Mouse (Mus musculus): ENCODE results near the gene Bola2. TPM values are rescaled to one million over a fixed set of nuclear protein-coding genes. Genes with fewer than 3 reads are reported as not detected.

Bola2 gene
- polyA plus RNA-seq, 1 experiment from 2014 or later: 121 TPM

DNA sequence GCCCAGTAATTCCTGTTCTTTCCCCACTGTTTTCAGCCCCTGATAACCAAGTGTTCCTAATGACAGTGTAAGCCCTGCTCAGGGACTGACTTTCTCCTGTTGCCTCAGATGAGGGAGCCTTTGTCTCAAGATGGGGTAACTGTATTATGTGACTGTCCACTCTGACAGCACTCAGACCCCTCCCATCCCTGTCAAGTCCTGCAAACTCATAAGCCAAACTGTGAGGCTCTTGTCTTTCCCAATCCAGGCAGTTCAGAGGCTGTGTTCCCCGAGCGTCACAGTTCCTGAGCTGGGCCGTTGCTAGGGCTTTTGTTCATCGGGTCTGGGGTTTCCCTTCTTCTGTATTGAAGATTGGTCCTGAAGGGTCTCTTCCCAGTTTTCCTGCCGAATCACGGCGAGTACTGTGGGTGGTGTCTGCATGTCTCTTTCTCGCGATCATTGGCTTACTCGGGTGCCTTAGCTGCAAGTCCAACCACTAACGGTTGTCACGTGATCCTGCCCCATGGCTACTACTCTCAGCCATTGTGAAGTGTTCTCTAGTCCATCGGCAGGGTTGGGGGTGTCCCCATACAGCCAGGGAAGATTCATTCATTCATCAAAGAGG, 45.0 kb downstream of the Bola2 start:
- Histone ChIP-seq H3K27me3 (no peaks in the 10 kb centered on the region), H3K36me3 (no peaks in the 10 kb centered on the region), H3K4me1 (0 out of 2 replicates have a peak, but pooled peaks cover 3% of the 10 kb centered on the region), H3K4me3 (replicated peaks) (no peak overlapping the region), H3K9me3 (replicated peaks) (no peaks in the 10 kb centered on the region), H3K27ac (replicated peaks) (no peak overlapping the region), H3K9ac (no peak overlapping the region), H3K4me2 (replicated peaks) (no peak overlapping the region)
- ATAC-seq (ENCODE audit: insufficient number of reproducible peaks, low FRiP score, low TSS enrichment, low read depth): no peak
- WGBS: 79% methylated on average over 13 of the region's 13 CpGs

DNA sequence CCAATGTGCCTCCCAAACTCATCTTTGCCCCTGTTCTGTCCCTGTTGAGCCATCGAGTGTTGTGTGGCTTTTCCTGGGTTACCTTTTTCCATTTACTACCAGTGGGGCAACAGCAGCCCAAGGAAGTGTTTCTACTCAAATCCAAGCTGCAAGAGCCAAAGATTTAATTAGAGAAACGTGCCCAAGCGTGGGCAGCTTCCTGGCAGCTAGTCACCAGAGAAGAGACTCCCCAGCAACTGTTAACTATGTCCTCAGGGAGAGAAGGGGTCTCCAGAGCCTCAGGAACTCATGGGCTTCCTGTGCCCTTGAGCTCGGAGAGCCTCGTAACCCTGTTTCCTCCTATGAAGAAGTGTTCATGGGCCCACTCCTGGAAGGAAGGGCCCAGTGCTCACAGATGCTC, 45.8 kb downstream of the Bola2 start:
- no peak for ATAC-seq (ENCODE audit: insufficient number of reproducible peaks, low FRiP score, low TSS enrichment, low read depth)
- Histone ChIP-seq H3K4me2 (replicated peaks) (no peak overlapping the region), H3K4me3 (replicated peaks) (no peak overlapping the region), H3K27ac (replicated peaks) (no peak overlapping the region), H3K36me3 (no peaks in the 10 kb centered on the region), H3K9ac (no peak overlapping the region), H3K9me3 (replicated peaks) (no peaks in the 10 kb centered on the region), H3K27me3 (no peaks in the 10 kb centered on the region), H3K4me1 (0 out of 2 replicates have a peak, but pooled peaks cover 3% of the 10 kb centered on the region)
- 53% methylated on average over 5 of the region's 5 CpGs for WGBS

DNA sequence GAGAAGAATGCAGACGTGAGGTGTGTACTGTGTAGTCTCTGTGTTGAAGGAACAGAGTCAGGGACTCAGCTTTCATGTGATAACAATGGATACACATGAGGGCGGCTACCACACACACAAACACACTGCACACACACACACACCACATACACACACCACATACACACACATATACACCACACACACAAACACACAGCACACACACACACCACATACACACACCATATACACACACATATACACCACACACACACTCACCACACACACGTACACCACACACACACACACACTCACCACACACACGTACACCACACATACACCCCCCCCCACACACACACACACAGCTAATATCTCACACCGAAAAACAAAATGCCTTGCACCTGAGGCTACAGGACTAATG, 46.3 kb downstream of the Bola2 start:
- H3K36me3 ChIP-seq: no peaks in the 10 kb centered on the region
- no peak for ATAC-seq (ENCODE audit: insufficient number of reproducible peaks, low FRiP score, low TSS enrichment, low read depth)
- WGBS: 83% methylated on average over 5 of the region's 5 CpGs
- no peak overlapping the region for H3K4me3 ChIP-seq (replicated peaks)
- H3K4me1 ChIP-seq: peaks cover 3% of the 10 kb centered on the region; the same call in 1 of the 2 replicates
- no peak overlapping the region for H3K9ac ChIP-seq
- no peak overlapping the region for H3K4me2 ChIP-seq (replicated peaks)
- H3K9me3 ChIP-seq (replicated peaks): no peaks in the 10 kb centered on the region
- H3K27ac ChIP-seq (replicated peaks): no peak overlapping the region
- H3K27me3 ChIP-seq: no peaks in the 10 kb centered on the region

DNA sequence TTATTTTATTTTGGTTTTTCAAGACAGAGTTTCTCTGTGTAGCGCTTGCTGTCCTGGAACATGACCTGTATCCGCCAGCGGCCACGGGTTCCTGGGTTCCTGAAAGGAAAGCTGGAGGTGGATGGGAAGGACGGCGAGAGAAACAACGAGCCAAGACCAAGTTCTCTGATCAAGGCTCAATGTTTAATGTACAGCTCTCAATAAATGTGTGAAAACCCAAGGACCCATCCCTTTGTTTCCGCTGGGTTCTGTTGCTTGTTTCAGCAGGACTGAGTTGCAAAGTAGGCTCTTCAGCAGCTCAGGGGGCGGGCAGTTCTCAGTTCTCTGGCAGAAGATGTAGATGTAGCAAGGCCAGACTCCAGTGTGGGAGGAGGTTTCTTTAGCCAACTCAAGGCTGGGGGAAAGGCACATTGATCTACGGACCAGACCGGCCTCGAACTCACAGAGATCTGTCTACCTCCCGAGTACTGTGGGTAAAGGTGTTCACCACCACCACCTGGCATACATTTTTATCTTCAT, 46.8 kb downstream of the Bola2 start:
- Histone ChIP-seq H3K4me3 (replicated peaks) (no peak overlapping the region), H3K27ac (replicated peaks) (no peak overlapping the region), H3K4me2 (replicated peaks) (no peak overlapping the region), H3K36me3 (no peaks in the 10 kb centered on the region), H3K9me3 (replicated peaks) (no peaks in the 10 kb centered on the region), H3K9ac (no peak overlapping the region), H3K27me3 (no peaks in the 10 kb centered on the region), H3K4me1 (peaks cover 3% of the 10 kb centered on the region; the same call in 1 of the 2 replicates)
- WGBS: 89% methylated on average over 13 of the region's 13 CpGs
- no peak for ATAC-seq (ENCODE audit: insufficient number of reproducible peaks, low FRiP score, low TSS enrichment, low read depth)

DNA sequence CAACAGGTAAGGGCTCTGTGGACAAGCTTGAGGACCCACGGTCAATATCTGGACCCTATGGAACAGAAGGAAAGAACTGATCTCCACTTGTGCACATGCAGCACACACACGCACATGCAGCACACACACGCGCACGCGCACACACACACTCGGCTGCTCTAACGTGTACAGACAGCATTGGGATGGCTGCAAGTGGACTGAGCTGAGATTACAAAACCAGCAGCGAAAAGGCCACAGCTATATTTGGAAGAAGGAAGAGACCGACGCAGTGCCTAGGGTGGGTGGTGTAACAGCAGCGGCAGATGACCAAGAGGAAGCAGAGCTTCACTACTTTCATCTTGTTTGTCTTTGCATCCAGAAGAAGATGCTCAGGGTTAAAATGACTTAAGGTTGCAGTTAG, 50.9 kb downstream of the Bola2 start:
- no peaks in the 10 kb centered on the region for H3K27me3 ChIP-seq
- H3K9me3 ChIP-seq (replicated peaks): no peaks in the 10 kb centered on the region
- H3K4me2 ChIP-seq (replicated peaks): no peak overlapping the region
- 87% methylated on average over 12 of the region's 12 CpGs for WGBS
- no peak overlapping the region for H3K9ac ChIP-seq
- H3K4me3 ChIP-seq (replicated peaks): no peak overlapping the region
- H3K27ac ChIP-seq (replicated peaks): no peak overlapping the region
- ATAC-seq (ENCODE audit: insufficient number of reproducible peaks, low FRiP score, low TSS enrichment, low read depth): no peak
- peaks cover 8% of the 10 kb centered on the region for H3K4me1 ChIP-seq
- H3K36me3 ChIP-seq: no peaks in the 10 kb centered on the region

DNA sequence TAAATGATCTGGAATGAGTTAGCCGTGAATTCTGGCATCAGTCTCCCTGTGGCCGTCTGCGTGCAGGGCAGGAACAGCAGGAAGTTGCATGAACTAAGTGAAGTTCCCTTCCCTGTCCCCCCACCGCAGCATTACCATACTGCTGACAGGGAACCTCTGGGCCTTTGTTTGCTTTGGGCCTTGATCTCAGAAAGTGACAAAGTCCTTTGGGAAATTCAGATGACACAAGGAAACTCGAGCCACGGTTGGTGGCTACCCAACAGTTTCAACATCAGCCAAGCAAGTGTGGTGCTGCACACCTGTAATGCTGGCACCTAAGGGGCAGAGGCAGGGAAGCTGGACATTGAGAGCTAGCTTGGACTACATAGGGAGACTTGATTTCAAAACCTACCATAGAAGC, 51.6 kb downstream of the Bola2 start:
- Histone ChIP-seq H3K4me3 (replicated peaks) (no peak overlapping the region), H3K4me1 (peaks cover 6% of the 10 kb centered on the region), H3K9ac (no peak overlapping the region), H3K4me2 (replicated peaks) (no peak overlapping the region), H3K27me3 (no peaks in the 10 kb centered on the region), H3K9me3 (replicated peaks) (no peaks in the 10 kb centered on the region), H3K27ac (replicated peaks) (no peak overlapping the region), H3K36me3 (no peaks in the 10 kb centered on the region)
- WGBS: 26% methylated on average over 6 of the region's 6 CpGs
- no peak for ATAC-seq (ENCODE audit: insufficient number of reproducible peaks, low FRiP score, low TSS enrichment, low read depth)

DNA sequence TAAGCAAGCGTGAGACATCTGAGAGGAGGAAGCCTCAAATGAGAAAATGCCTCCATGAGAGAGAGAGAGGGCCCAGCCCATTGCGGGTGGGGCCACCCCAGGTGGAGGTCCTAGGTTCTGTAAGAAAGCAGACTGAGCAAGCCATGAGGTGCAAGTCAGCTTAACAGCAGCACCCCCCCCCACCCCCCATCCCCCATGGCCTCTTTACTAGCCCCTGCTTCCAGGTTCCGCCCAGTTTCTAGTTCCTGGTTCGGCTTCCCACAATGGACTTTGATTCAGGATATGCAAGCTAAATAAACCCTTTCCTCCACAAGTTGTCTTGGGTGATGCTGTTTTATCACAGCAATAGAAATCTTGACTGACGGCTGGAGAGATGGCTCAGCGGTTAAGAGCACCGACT, 53.6 kb downstream of the Bola2 start:
- H3K27ac ChIP-seq (replicated peaks): no peak overlapping the region
- H3K27me3 ChIP-seq: no peaks in the 10 kb centered on the region
- H3K4me1 ChIP-seq: peaks cover 6% of the 10 kb centered on the region
- H3K9ac ChIP-seq: no peak overlapping the region; the same call in 1 of the 2 replicates
- WGBS: 70% methylated on average over 7 of the region's 7 CpGs
- no peak overlapping the region for H3K4me3 ChIP-seq (replicated peaks)
- no peak for ATAC-seq (ENCODE audit: insufficient number of reproducible peaks, low FRiP score, low TSS enrichment, low read depth)
- H3K4me2 ChIP-seq (replicated peaks): no peak overlapping the region
- H3K36me3 ChIP-seq: no peaks in the 10 kb centered on the region
- no peaks in the 10 kb centered on the region for H3K9me3 ChIP-seq (replicated peaks)

Other genes starting within 250 kb of the Bola2 start
- 103 and 140 TPM in 2 replicates for gene Atp2a1, start 232.3 kb upstream of the Bola2 start, polyA plus RNA-seq (2015; fragmentation: Nextera tagmentation; extraction: Ambion mirVana)
- 54.2 and 60.4 TPM in 2 replicates for gene Sh2b1, start 220.0 kb upstream of the Bola2 start, polyA plus RNA-seq (2015; fragmentation: Nextera tagmentation; extraction: Ambion mirVana)
- 129 and 130 TPM in 2 replicates for gene Tufm, start 208.0 kb upstream of the Bola2 start, polyA plus RNA-seq (2015; fragmentation: Nextera tagmentation; extraction: Ambion mirVana)
- gene Atxn2l, start 192.0 kb upstream of the Bola2 start, polyA plus RNA-seq (2015; fragmentation: Nextera tagmentation; extraction: Ambion mirVana): 52.1 and 58.0 TPM in 2 replicates
- 176 and 188 TPM in 2 replicates for gene Eif3c, start 129.0 kb upstream of the Bola2 start, polyA plus RNA-seq (2015; fragmentation: Nextera tagmentation; extraction: Ambion mirVana)
- gene Apobr, start 110.5 kb upstream of the Bola2 start, polyA plus RNA-seq (2015; fragmentation: Nextera tagmentation; extraction: Ambion mirVana): 1.4 and 1.5 TPM in 2 replicates
- gene Cln3, start 109.6 kb upstream of the Bola2 start, polyA plus RNA-seq (2015; fragmentation: Nextera tagmentation; extraction: Ambion mirVana): 33.7 and 38.4 TPM in 2 replicates
- gene Il27, start 100.5 kb upstream of the Bola2 start, polyA plus RNA-seq (2015; fragmentation: Nextera tagmentation; extraction: Ambion mirVana): not detected in 2 replicates
- gene Nupr1, start 64.5 kb upstream of the Bola2 start, polyA plus RNA-seq (2015; fragmentation: Nextera tagmentation; extraction: Ambion mirVana): 38.5 and 40.4 TPM in 2 replicates
- 43.4 and 49.5 TPM in 2 replicates for gene Sgf29, start 46.1 kb upstream of the Bola2 start, polyA plus RNA-seq (2015; fragmentation: Nextera tagmentation; extraction: Ambion mirVana)
- gene Sult1a1, start 19.0 kb upstream of the Bola2 start, polyA plus RNA-seq (2015; fragmentation: Nextera tagmentation; extraction: Ambion mirVana): 10.0 and 12.2 TPM in 2 replicates
- gene Slx1b, start 383 bp downstream of the Bola2 start, polyA plus RNA-seq (2015; fragmentation: Nextera tagmentation; extraction: Ambion mirVana): 9.8 and 12.5 TPM in 2 replicates
- gene Coro1a, start 12.4 kb downstream of the Bola2 start, polyA plus RNA-seq (2015; fragmentation: Nextera tagmentation; extraction: Ambion mirVana): 43.8 and 44.7 TPM in 2 replicates
- gene Mapk3, start 64.2 kb downstream of the Bola2 start, polyA plus RNA-seq (2015; fragmentation: Nextera tagmentation; extraction: Ambion mirVana): 74.0 and 78.5 TPM in 2 replicates
- 11.1 and 12.4 TPM in 2 replicates for gene Gdpd3, start 70.9 kb downstream of the Bola2 start, polyA plus RNA-seq (2015; fragmentation: Nextera tagmentation; extraction: Ambion mirVana)
- 145 and 148 TPM in 2 replicates for gene Ypel3, start 81.6 kb downstream of the Bola2 start, polyA plus RNA-seq (2015; fragmentation: Nextera tagmentation; extraction: Ambion mirVana)
- 0.71 and 0.81 TPM in 2 replicates for gene Tbx6, start 86.1 kb downstream of the Bola2 start, polyA plus RNA-seq (2015; fragmentation: Nextera tagmentation; extraction: Ambion mirVana)
- gene Ppp4c, start 97.1 kb downstream of the Bola2 start, polyA plus RNA-seq (2015; fragmentation: Nextera tagmentation; extraction: Ambion mirVana): 232 and 234 TPM in 2 replicates
- 0.53 and 0.71 TPM in 2 replicates for gene Fam57b, start 102.3 kb downstream of the Bola2 start, polyA plus RNA-seq (2015; fragmentation: Nextera tagmentation; extraction: Ambion mirVana)
- not detected in 2 replicates for gene 4930451I11Rik, start 136.2 kb downstream of the Bola2 start, polyA plus RNA-seq (2015; fragmentation: Nextera tagmentation; extraction: Ambion mirVana)
- 0.85 and 1.6 TPM in 2 replicates for gene Doc2a, start 152.0 kb downstream of the Bola2 start, polyA plus RNA-seq (2015; fragmentation: Nextera tagmentation; extraction: Ambion mirVana)
- 26.8 and 33.3 TPM in 2 replicates for gene Hirip3, start 166.6 kb downstream of the Bola2 start, polyA plus RNA-seq (2015; fragmentation: Nextera tagmentation; extraction: Ambion mirVana)
- 84.4 and 92.0 TPM in 2 replicates for gene Ino80e, start 167.0 kb downstream of the Bola2 start, polyA plus RNA-seq (2015; fragmentation: Nextera tagmentation; extraction: Ambion mirVana)
- 50.4 and 50.6 TPM in 2 replicates for gene Taok2, start 189.3 kb downstream of the Bola2 start, polyA plus RNA-seq (2015; fragmentation: Nextera tagmentation; extraction: Ambion mirVana)
- gene Tmem219, start 227.5 kb downstream of the Bola2 start, polyA plus RNA-seq (2015; fragmentation: Nextera tagmentation; extraction: Ambion mirVana): 34.7 and 37.0 TPM in 2 replicates
- 19.1 and 20.2 TPM in 2 replicates for gene Kctd13, start 233.5 kb downstream of the Bola2 start, polyA plus RNA-seq (2015; fragmentation: Nextera tagmentation; extraction: Ambion mirVana)

Measured in embryonic facial prominence, embryonic 15.5 days (tissue).